Mouse (Mus musculus) testis, adult 2 months (tissue): ENCODE results near the gene Actr1b.

Experiments
- CTCF ChIP-seq: fragments of 200-500 bp; IDR thresholded peaks from 2 replicates; pipeline ENCODE4 v1.5.1; 2012; ENCODE audit warnings: low read depth, mild to moderate bottlenecking, inconsistent platforms, low read length, moderate library complexity; ENCODE audit not compliant: control insufficient read depth, insufficient read depth, insufficient replicate concordance
- POLR2A ChIP-seq: fragments of 200-500 bp; IDR thresholded peaks from 2 replicates; pipeline ENCODE4 v1.6.1; 2012; ENCODE audit warnings: low read depth, mild to moderate bottlenecking, inconsistent platforms, low read length, moderate library complexity; ENCODE audit not compliant: control insufficient read depth

- TF ChIP-seq CTCF (no peak), POLR2A (no peak)
These were observed 49.8 kb downstream of the Actr1b start for GRCm38 (mm10) chr1:36664457-36664856.
